Mouse (Mus musculus) heart, postnatal 25 days (tissue): ENCODE measurements around the gene 1810037I17Rik. TPM values are rescaled to one million over a fixed set of nuclear protein-coding genes. Genes with fewer than 3 reads are reported as not detected.

ENCODE experiments used
- DNase-seq: peaks from one replicate; pipeline ENCODE4 v3.0.0; 2022; ENCODE audit warnings: low spot score
- intact Hi-C: fragments of 180-260 bp; cut with DNase I; formaldehyde crosslinking; loops from one replicate; pipeline ENCODE4 v1.15.1; 2025
- total RNA-seq, 2 experiments: library from RNA; stranded (reverse); gene quantifications; 2 replicates each; pipeline ENCODE4 v1.2.3; 2021

Gene 1810037I17Rik
- 100 to 1,000 TPM in 1 of 2 experiments, 10 to 100 TPM in 1; 99.5 to 106 TPM for total RNA-seq

GRCm38 (mm10) chr3:122924009-122924914, at the start of gene 1810037I17Rik:
Gene 1810037I17Rik (plus strand): TSS chr3:122924203.
- intact Hi-C loops: loop anchor here (5.0 to 10.0 kb wide), 2 partner anchors 63 to 629 kb away; partner anchors contain the start of gene Bcar3
- DNase-seq: peak; percentile 93

GRCm38 (mm10) chr3:122876870-122877269, 47.1 kb upstream of the 1810037I17Rik start:
- intact Hi-C loops: no loop called here
- no peak for DNase-seq

GRCm38 (mm10) chr3:122877543-122877942, 46.5 kb upstream of the 1810037I17Rik start:
- intact Hi-C loops: no loop called here
- DNase-seq: no peak

- intact Hi-C loops: no loop called here
- DNase-seq: no peak
Observed at GRCm38 (mm10) chr3:122878705-122879315, 45.2 kb upstream of the 1810037I17Rik start.

- intact Hi-C loops: no loop called here
- DNase-seq: no peak
Observed at GRCm38 (mm10) chr3:122887505-122888301, 36.3 kb upstream of the 1810037I17Rik start.

GRCm38 (mm10) chr3:122888371-122888819, 35.6 kb upstream of the 1810037I17Rik start:
- intact Hi-C loops: no loop called here
- no peak for DNase-seq

GRCm38 (mm10) chr3:122894772-122895171, 29.2 kb upstream of the 1810037I17Rik start, which contains the start of gene Fabp2:
Gene Fabp2 (plus strand): TSS chr3:122895072.
- DNase-seq: no peak
- intact Hi-C loops: no loop called here

GRCm38 (mm10) chr3:122895189-122895731, 28.7 kb upstream of the 1810037I17Rik start:
- intact Hi-C loops: no loop called here
- no peak for DNase-seq

- intact Hi-C loops: no loop called here
- DNase-seq: no peak
Observed at GRCm38 (mm10) chr3:122898254-122898653, 25.7 kb upstream of the 1810037I17Rik start.

GRCm38 (mm10) chr3:122903746-122904433, 20.1 kb upstream of the 1810037I17Rik start:
- no peak for DNase-seq
- intact Hi-C loops: loop anchor here (1.0 to 10.0 kb wide), 3 partner anchors 109 to 256 kb away; no protein-coding TSS in a partner anchor

GRCm38 (mm10) chr3:122907841-122908240, 16.2 kb upstream of the 1810037I17Rik start:
- DNase-seq: no peak
- intact Hi-C loops: loop anchor here (10.0 kb wide), 1 partner anchor 113 kb away; no protein-coding TSS in a partner anchor

GRCm38 (mm10) chr3:122915493-122915892, 8.5 kb upstream of the 1810037I17Rik start:
- intact Hi-C loops: no loop called here
- no peak for DNase-seq

GRCm38 (mm10) chr3:122916191-122916680, 7.8 kb upstream of the 1810037I17Rik start:
- no peak for DNase-seq
- intact Hi-C loops: no loop called here

GRCm38 (mm10) chr3:122918672-122919071, 5.3 kb upstream of the 1810037I17Rik start:
- no peak for DNase-seq
- intact Hi-C loops: no loop called here

GRCm38 (mm10) chr3:122919260-122919659, 4.7 kb upstream of the 1810037I17Rik start, which contains the start of gene Gm10959:
Gene Gm10959 (minus strand): TSS chr3:122919360.
- DNase-seq: no peak
- intact Hi-C loops: no loop called here

- DNase-seq: no peak
- intact Hi-C loops: loop anchor here (5.0 to 10.0 kb wide), 2 partner anchors 66 to 626 kb away; partner anchors contain the start of gene Bcar3
Observed at GRCm38 (mm10) chr3:122920572-122921435, 3.2 kb upstream of the 1810037I17Rik start.

- DNase-seq: no peak
Observed at GRCm38 (mm10) chr3:122921676-122922527, 2.1 kb upstream of the 1810037I17Rik start.

More at GRCm38 (mm10) chr3:122921676-122922527, 2.1 kb upstream of the 1810037I17Rik start:
- intact Hi-C loops: loop anchor here (5.0 to 10.0 kb wide), 2 partner anchors 65 to 627 kb away; partner anchors contain the start of gene Bcar3
